Mouse (Mus musculus) bone marrow, adult 2 months (tissue): Measurements from ENCODE around the gene Ormdl3. TPM values are rescaled to one million over a fixed set of nuclear protein-coding genes. Genes with fewer than 3 reads are reported as not detected.

ENCODE experiments used
- H3K27ac ChIP-seq: fragments of 200-500 bp; 2 replicates; pipeline ENCODE4 v1.5.1; 2012; ENCODE audit warnings: low read depth, mild to moderate bottlenecking, control low read depth, inconsistent platforms, low read length; ENCODE audit not compliant: control insufficient read depth, poor library complexity, insufficient read depth
- H3K4me1 ChIP-seq: fragments of 200-500 bp; 2 replicates; pipeline ENCODE4 v1.6.1; 2011; ENCODE audit warnings: low read length; ENCODE audit not compliant: control insufficient read depth, insufficient read depth
- H3K4me3 ChIP-seq: fragments of 200-500 bp; replicated peaks from 2 replicates; pipeline ENCODE3; 2011; ENCODE audit warnings: mild to moderate bottlenecking, low read depth, low read length, control low read depth; ENCODE audit not compliant: control insufficient read depth
- CTCF ChIP-seq: fragments of 200-500 bp; IDR thresholded peaks from 2 replicates; pipeline ENCODE4 v1.5.1; 2011; ENCODE audit warnings: low read length, control low read depth; ENCODE audit not compliant: control insufficient read depth, insufficient read depth
- POLR2A ChIP-seq: fragments of 200-500 bp; IDR thresholded peaks from 2 replicates; pipeline ENCODE4 v1.6.1; 2011; ENCODE audit warnings: low read depth, mild to moderate bottlenecking, control low read depth, low read length, borderline replicate concordance; ENCODE audit not compliant: control insufficient read depth
- WGBS: fragments of 180-500 bp; shearing (Covaris S2); methylation state at CpG from one replicate; pipeline ENCODE4 v1.1.7; 2018; 5-methylcytosine and 5-hydroxymethylcytosine counted together
- polyA plus RNA-seq: library from polyadenylated mRNA; stranded (reverse); fragments of >200 nt; gene quantifications from 2 replicates; pipeline ENCODE4 v1.2.4, GENCODE M21; 2011; ENCODE audit warnings: low replicate concordance; ENCODE audit not compliant: missing spikeins, insufficient read depth, insufficient read length

Gene Ormdl3
- polyA plus RNA-seq, 1 experiment: 41.2 TPM

DNA sequence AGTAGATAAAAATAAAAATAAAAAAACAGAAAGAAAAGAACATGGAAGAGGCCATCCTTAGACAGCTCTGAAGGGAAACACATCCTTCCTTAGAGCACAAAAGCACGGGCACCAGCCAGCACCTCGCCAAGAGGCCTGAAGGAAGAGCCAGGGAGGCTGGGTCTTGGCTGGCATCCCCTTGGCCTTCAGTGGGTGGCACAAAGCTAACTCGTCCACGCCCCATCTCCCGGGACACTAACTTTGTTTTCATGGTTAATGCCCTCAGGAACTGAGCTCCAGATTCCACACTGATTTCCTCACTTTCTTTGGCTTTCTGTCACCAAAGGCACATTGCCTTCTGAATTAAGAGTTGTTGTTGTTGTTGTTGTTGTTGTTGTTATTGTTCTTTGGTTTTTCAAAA is 9.4 kb downstream of the Ormdl3 start:
- no peak overlapping the region for H3K4me3 ChIP-seq
- TF ChIP-seq POLR2A (no peak), CTCF (no peak)
- no peak overlapping the region for H3K27ac ChIP-seq
- 81% methylated on average over 5 of the region's 5 CpGs for WGBS
- H3K4me1 ChIP-seq: peaks cover 2% of the 10 kb centered on the region; the same call in 1 of the 2 replicates

DNA sequence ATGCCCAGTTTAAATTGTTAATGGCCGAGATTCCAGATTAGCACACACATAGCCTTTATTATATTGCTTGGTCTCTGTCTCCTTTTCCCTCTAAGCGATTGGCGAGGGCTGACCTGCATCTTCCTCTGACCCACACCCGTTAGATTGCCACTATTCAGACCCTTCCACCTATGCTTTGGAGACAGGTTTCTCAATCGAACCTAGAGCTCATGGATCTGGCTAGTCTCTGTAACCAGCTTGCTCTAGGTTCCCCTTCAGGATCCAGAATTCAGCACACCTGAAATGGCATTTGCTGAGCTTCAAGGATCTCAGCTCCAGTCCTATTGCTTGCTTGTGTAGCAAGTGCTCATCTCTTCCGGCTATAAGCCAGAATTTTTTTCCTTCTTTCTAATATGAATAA is 17.7 kb downstream of the Ormdl3 start:
- 80% methylated on average over 6 of the region's 6 CpGs for WGBS
- TF ChIP-seq POLR2A: no peak
- no peak for TF ChIP-seq CTCF
- no peaks in the 10 kb centered on the region for H3K4me1 ChIP-seq
- no peak overlapping the region for H3K27ac ChIP-seq
- no peak overlapping the region for H3K4me3 ChIP-seq

GRCm38 (mm10) chr11:98568326-98568725 is 18.8 kb downstream of the Ormdl3 start:
- H3K4me1 ChIP-seq: no peaks in the 10 kb centered on the region
- TF ChIP-seq POLR2A (no peak), CTCF (peak; percentile 57)
- WGBS: 76% methylated on average over 8 of the region's 8 CpGs

DNA sequence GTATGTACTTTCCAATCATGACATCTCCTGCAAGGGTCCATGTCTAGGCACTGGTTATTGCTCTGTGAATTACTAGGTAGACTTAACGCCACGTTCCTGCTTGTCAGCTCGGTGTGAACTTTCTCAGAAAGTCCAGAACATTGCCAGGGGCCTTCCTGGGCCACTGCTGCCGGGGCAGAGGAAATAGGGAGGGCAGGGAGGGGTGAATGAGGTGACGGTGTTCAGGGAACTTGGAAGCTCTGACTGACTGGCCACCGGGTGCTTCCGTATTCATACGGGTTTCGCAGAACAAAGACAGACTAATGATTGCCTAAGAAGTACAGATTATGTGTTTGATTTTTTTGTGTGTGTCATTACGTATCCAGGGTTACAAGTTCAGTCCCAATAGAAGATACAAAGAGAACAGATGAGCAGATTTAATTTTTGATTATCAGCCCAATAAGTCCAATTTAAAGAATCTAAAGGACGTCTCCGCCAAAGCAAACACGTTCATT is 23.2 kb downstream of the Ormdl3 start:
- WGBS: 59% methylated on average over 13 of the region's 13 CpGs
- no peak overlapping the region for H3K27ac ChIP-seq
- no peaks in the 10 kb centered on the region for H3K4me1 ChIP-seq
- no peak for TF ChIP-seq POLR2A
- no peak for TF ChIP-seq CTCF
- no peak overlapping the region for H3K4me3 ChIP-seq

More at GRCm38 (mm10) chr11:98568326-98568725, 18.8 kb downstream of the Ormdl3 start:
- no peak overlapping the region for H3K4me3 ChIP-seq
- no peak overlapping the region for H3K27ac ChIP-seq

GRCm38 (mm10) chr11:98563025-98563424 is 24.1 kb downstream of the Ormdl3 start:
- 88% methylated on average over 3 of the region's 3 CpGs for WGBS

GRCm38 (mm10) chr11:98560942-98561341 is 26.2 kb downstream of the Ormdl3 start:
- no peak overlapping the region for H3K27ac ChIP-seq
- no peak overlapping the region for H3K4me3 ChIP-seq
- 69% methylated on average over 7 of the region's 7 CpGs for WGBS
- TF ChIP-seq POLR2A (no peak), CTCF (no peak)
- no peaks in the 10 kb centered on the region for H3K4me1 ChIP-seq

More at GRCm38 (mm10) chr11:98563025-98563424, 24.1 kb downstream of the Ormdl3 start:
- TF ChIP-seq CTCF (no peak), POLR2A (no peak)
- Histone ChIP-seq H3K4me3 (no peak overlapping the region), H3K4me1 (no peaks in the 10 kb centered on the region), H3K27ac (no peak overlapping the region)

DNA sequence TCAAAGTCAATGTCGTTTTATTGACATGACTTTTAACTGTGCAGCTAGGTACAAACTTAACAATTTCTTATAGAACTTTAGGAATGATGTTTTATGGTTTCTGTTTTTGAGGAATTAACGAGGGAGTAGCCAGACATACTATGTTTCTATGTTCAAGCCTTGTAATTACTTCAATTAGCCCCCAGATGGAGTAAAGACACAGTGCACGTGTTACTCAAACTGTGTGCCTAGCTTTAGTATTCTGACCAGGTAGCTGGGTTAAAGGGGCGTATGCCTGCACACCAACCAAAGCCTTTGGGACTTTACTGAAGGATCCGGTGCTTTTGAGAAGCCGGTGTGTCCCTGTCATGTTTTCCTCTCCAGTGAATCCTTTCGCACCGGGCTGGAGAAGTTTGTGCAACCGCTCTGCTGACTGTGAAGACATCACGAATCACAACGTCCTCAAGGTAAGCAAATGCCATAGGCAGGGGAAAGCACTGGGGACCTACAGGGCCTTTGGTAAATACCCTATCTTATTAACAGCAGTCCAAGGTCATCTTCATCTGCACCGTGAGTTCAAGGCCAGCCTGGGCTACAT is 32.0 kb downstream of the Ormdl3 start:
- WGBS: 58% methylated on average over 12 of the region's 12 CpGs
- no peak overlapping the region for H3K27ac ChIP-seq
- H3K4me1 ChIP-seq: no peaks in the 10 kb centered on the region; the same call in 1 of the 2 replicates
- no peak overlapping the region for H3K4me3 ChIP-seq
- no peak for TF ChIP-seq POLR2A
- TF ChIP-seq CTCF: no peak

DNA sequence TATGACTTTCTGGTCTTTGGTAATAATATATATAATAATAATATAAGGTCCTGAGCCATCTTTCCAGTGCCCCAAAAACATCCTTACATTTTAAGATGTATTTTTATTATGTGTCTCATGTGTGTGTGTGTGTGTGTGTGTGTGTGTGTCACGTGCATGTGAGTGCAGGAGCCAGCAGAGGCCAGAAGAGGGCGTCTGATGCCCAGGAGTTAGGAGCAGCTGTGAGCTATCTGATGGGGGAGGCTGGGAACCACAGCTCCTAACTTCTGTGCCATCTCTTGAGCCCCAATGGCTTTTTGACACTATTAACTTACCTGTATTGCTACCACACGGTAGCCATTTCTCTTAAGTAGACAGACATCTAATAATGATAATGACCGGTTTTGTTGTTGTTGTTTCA is 33.2 kb downstream of the Ormdl3 start:
- no peak overlapping the region for H3K4me3 ChIP-seq
- no peak overlapping the region for H3K27ac ChIP-seq
- peaks cover 2% of the 10 kb centered on the region; the same call in 1 of the 2 replicates for H3K4me1 ChIP-seq
- no peak for TF ChIP-seq CTCF
- TF ChIP-seq POLR2A: no peak
- WGBS: 88% methylated on average over 4 of the region's 4 CpGs
